Mouse (Mus musculus) forebrain, embryonic 12.5 days (tissue): ENCODE data around the gene Hrc. TPM values are rescaled to one million over a fixed set of nuclear protein-coding genes. Genes with fewer than 3 reads are reported as not detected.
A peak's percentile ranks its signal among the peaks of the same experiment; 100 is the strongest.
"Not testable (repeated sequence)": the region's sequence is repeated elsewhere in the genome, so short reads cannot be mapped to it uniquely, and the experiment has no call there.

Experiments used
- ATAC-seq: fragments of 200-750 bp; cut with Nextera tagmentation; 2 replicates; pipeline ENCODE4 v1.8.0; 2017; ENCODE audit warnings: moderate TSS enrichment; ENCODE audit not compliant: low FRiP score
- H3K27ac ChIP-seq: fragments of 300-500 bp; sonication (generic); 2 replicates; pipeline ENCODE4 v1.5.1; 2016; ENCODE audit warnings: mild to moderate bottlenecking
- H3K27me3 ChIP-seq: fragments of 300-500 bp; sonication (generic); 2 replicates; pipeline ENCODE4 v1.6.1; 2016; ENCODE audit warnings: mild to moderate bottlenecking
- H3K36me3 ChIP-seq: fragments of 300-500 bp; sonication (generic); replicated peaks from 2 replicates; pipeline ENCODE4 v1.6.1; 2016; ENCODE audit warnings: mild to moderate bottlenecking
- H3K4me1 ChIP-seq: fragments of 300-500 bp; sonication (generic); 2 replicates; pipeline ENCODE4 v1.6.1; 2016
- H3K4me2 ChIP-seq: fragments of 300-500 bp; sonication (generic); 2 replicates; pipeline ENCODE4 v1.6.1; 2016; ENCODE audit warnings: mild to moderate bottlenecking, moderate library complexity
- H3K4me3 ChIP-seq: fragments of 300-500 bp; sonication (generic); replicated peaks from 2 replicates; pipeline ENCODE4 v1.5.1; 2016; ENCODE audit warnings: mild to moderate bottlenecking
- H3K9ac ChIP-seq: fragments of 300-500 bp; sonication (generic); 2 replicates; pipeline ENCODE4 v1.6.1; 2016; ENCODE audit warnings: mild to moderate bottlenecking
- H3K9me3 ChIP-seq: fragments of 300-500 bp; sonication (generic); 2 replicates; pipeline ENCODE4 v1.6.1; 2016
- WGBS: fragments of 180-500 bp; shearing (Covaris S2); methylation state at CpG from one replicate; pipeline ENCODE4 v1.1.7; 2016; 5-methylcytosine and 5-hydroxymethylcytosine counted together
- polyA plus RNA-seq: library from polyadenylated mRNA; unstranded; fragments of >200 nt; fragmentation: Nextera tagmentation; extraction: Ambion mirVana; gene quantifications from 2 replicates; pipeline ENCODE4 v1.2.1, GENCODE M21; 2016

Gene Hrc
- polyA plus RNA-seq, 1 experiment from 2014 or later, result 0.20 TPM

DNA sequence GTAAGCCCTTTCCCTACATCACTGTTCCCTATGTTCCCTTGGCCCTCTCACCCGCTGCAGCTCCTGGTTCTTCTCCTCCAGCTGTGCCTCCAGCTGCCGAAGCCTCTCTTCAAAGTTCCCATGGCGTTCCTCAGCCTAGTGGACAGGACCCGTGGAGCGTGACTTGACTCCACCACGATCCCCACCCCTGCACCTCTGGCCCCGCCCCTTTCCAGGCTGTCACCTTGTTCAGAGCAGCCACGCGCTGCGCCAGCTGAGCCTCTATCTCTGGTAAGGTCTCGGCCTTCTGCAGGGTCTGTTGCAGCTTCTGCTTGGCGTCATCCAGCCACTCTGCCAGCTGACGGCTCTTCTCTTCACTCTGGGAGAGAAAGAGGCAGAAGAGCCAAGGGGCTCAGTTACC, 21.0 kb downstream of the Hrc start:
- no peak overlapping the region for H3K27ac ChIP-seq
- no peaks in the 10 kb centered on the region for H3K4me1 ChIP-seq
- H3K4me3 ChIP-seq, result no peak overlapping the region
- 68% methylated on average over 13 of the region's 13 CpGs for WGBS
- H3K9me3 ChIP-seq, result no peaks in the 10 kb centered on the region
- peaks cover 63% of the 10 kb centered on the region for H3K36me3 ChIP-seq
- no peak for ATAC-seq
- no peak overlapping the region for H3K9ac ChIP-seq
- H3K27me3 ChIP-seq, result peaks cover 13% of the 10 kb centered on the region; the same call in 1 of the 2 replicates
- H3K4me2 ChIP-seq, result no peak overlapping the region

DNA sequence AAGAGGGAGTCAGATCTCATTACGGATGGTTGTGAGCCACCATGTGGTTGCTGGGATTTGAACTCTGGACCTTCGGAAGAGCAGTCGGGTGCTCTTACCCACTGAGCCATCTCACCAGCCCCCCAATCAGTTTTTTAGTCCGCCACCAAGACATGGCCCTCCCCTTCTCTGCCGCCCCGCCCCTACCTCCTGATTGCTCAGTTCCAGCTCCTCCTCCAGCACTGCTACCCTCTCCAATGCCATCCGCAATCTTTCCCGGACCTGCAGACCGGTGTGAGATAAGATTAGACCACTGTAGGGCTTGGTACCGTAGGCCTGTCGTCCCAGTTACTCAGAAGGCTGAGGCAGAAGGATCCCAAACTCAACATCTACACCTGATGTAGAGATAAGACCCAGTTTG, 24.0 kb downstream of the Hrc start:
- ATAC-seq, H3K27ac ChIP-seq, H3K9me3 ChIP-seq, H3K4me3 ChIP-seq, H3K9ac ChIP-seq, H3K4me2 ChIP-seq: not testable (repeated sequence)
- Histone ChIP-seq H3K4me1 (peaks cover 14% of the 10 kb centered on the region), H3K36me3 (peaks cover 40% of the 10 kb centered on the region), H3K27me3 (peaks cover 39% of the 10 kb centered on the region)
- WGBS, result 68% methylated on average over 6 of the region's 11 CpGs

DNA sequence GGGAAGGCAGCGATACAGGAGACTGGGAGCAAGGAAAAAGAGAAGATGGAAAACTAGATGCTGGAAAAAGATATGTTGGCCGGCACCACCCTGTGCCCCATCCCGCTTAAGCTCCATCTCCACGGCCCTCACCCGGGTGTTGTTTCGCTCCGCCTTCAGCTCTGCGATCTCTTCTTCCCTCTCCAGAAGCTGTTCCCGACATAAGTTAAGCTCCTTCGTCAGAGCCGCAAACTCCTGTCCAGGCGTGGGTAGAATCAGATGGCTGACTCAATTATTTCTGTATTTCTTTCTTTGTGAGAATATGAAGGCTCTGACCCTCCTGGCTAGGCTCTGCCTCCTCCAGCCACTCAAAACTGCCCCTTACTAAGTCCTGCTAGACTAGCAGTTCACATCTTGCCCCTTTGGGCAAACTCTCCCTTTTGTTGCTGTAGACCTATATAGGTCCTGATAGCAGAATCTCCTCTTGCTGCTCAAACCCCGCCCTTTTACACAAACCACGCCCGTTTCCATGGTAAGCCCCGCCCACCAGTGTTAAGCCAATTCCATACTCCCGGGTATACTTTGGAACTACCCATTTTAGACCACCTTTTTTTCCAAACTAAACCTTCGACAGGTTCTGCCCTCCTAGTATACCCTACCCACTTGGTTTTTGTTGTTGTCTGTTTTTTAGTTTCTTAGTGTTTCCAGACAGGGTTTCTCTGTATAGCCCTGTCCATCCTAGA, 25.5 kb downstream of the Hrc start:
- 53% methylated on average over 18 of the region's 18 CpGs for WGBS
- H3K27me3 ChIP-seq, result peaks cover 48% of the 10 kb centered on the region
- peak overlapping the region; percentile 51; the same call in 1 of the 2 replicates for H3K4me3 ChIP-seq
- ATAC-seq, result peak; percentile 5; the same call in 1 of the 2 replicates
- no peaks in the 10 kb centered on the region for H3K9me3 ChIP-seq
- peaks cover 20% of the 10 kb centered on the region for H3K4me1 ChIP-seq
- H3K9ac ChIP-seq, result no peak overlapping the region
- H3K27ac ChIP-seq, result no peak overlapping the region
- peaks cover 26% of the 10 kb centered on the region for H3K36me3 ChIP-seq
- 0 out of 2 replicates have a peak overlapping the region, but pooled peaks have one; percentile 89 for H3K4me2 ChIP-seq

DNA sequence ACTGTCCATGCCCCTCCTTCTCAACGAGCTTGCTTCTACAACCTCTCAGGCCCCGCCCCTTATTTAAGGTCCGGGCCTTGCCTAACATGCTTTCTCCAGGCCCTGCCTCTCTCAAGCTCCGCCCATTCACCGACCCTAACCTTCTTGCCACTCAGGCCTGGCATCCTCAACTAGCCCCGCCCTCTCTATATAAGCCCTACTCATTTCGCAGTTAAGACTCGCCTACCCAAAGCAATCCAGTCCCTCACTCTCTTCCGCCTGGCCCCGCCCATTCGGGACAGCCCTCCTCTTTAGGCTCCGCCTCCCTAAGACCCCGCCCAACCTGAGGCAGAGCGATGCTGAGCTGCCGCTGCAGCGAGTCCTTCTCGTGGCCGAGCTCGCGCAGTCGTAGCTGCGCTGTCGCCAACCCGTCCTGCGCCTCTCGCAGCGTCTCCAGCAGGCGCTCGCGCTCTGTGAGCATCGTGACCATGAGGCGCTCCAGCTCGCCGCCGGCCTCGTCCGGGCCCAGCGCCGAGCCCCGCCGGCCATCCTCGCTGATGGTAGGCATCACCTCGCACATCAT, 26.2 kb downstream of the Hrc start:
- under 1% methylated on average over 43 of the region's 43 CpGs for WGBS
- Histone ChIP-seq H3K27ac (peak overlapping the region; percentile 56), H3K36me3 (peaks cover 18% of the 10 kb centered on the region), H3K4me2 (peak overlapping the region; percentile 89), H3K4me3 (peak overlapping the region; percentile 51), H3K4me1 (peaks cover 27% of the 10 kb centered on the region), H3K9me3 (no peaks in the 10 kb centered on the region), H3K9ac (peak overlapping the region; percentile 76), H3K27me3 (peaks cover 52% of the 10 kb centered on the region)
- peak; percentile 90 for ATAC-seq

DNA sequence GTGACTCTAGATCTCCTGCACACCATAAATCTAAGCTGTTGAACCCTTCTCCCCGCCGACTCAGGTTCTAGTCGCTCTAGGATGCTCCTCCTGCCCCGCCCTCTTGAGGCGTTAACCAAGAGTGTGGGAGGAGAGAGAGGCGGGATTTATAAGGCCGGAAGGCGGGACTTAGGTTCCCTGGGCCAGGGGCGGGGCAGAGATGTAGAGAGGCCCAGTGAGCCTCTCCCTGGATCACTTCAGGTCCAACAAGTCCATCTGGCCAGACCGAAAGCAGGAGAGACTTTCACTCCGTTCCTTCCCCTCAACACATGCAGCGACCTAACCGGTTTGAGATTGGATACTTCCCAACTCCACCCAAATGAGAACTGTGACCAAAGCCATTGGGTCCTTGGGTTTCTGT, 27.7 kb downstream of the Hrc start:
- Histone ChIP-seq H3K36me3 (peaks cover 11% of the 10 kb centered on the region), H3K4me3 (0 out of 2 replicates have a peak overlapping the region, but pooled peaks have one; percentile 4), H3K27ac (no peak overlapping the region), H3K9me3 (no peaks in the 10 kb centered on the region), H3K9ac (no peak overlapping the region), H3K27me3 (peaks cover 52% of the 10 kb centered on the region), H3K4me2 (0 out of 2 replicates have a peak overlapping the region, but pooled peaks have one; percentile 89), H3K4me1 (peaks cover 30% of the 10 kb centered on the region)
- no peak for ATAC-seq
- WGBS, result 4% methylated on average over 13 of the region's 13 CpGs

DNA sequence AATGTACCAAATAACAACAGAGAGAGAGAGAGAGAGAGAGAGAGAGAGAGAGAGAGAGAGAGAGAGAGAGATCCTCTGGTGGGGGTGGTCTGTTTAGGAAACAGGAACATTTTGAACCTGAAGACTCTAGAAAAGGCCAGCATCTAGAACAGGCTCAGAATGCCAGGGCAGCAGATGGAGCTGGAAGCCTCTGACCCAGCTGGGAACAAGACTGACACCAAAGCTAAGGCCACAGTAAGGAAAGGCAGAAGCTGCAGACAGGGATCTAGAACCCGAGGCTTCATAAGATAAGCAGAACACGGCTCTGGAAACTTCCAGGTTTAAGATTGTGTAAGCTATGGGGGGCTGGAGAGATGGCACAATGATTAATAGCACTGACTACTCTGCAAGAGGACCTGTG, 28.9 kb downstream of the Hrc start:
- peaks cover 4% of the 10 kb centered on the region; the same call in 1 of the 2 replicates for H3K36me3 ChIP-seq
- H3K4me2 ChIP-seq, result no peak overlapping the region
- no peak overlapping the region for H3K4me3 ChIP-seq
- ATAC-seq, result no peak
- H3K9me3 ChIP-seq, result no peaks in the 10 kb centered on the region
- H3K27ac ChIP-seq, result no peak overlapping the region
- H3K9ac ChIP-seq, result no peak overlapping the region
- 93% methylated on average over 2 of the region's 2 CpGs for WGBS
- peaks cover 37% of the 10 kb centered on the region for H3K4me1 ChIP-seq
- peaks cover 62% of the 10 kb centered on the region for H3K27me3 ChIP-seq

DNA sequence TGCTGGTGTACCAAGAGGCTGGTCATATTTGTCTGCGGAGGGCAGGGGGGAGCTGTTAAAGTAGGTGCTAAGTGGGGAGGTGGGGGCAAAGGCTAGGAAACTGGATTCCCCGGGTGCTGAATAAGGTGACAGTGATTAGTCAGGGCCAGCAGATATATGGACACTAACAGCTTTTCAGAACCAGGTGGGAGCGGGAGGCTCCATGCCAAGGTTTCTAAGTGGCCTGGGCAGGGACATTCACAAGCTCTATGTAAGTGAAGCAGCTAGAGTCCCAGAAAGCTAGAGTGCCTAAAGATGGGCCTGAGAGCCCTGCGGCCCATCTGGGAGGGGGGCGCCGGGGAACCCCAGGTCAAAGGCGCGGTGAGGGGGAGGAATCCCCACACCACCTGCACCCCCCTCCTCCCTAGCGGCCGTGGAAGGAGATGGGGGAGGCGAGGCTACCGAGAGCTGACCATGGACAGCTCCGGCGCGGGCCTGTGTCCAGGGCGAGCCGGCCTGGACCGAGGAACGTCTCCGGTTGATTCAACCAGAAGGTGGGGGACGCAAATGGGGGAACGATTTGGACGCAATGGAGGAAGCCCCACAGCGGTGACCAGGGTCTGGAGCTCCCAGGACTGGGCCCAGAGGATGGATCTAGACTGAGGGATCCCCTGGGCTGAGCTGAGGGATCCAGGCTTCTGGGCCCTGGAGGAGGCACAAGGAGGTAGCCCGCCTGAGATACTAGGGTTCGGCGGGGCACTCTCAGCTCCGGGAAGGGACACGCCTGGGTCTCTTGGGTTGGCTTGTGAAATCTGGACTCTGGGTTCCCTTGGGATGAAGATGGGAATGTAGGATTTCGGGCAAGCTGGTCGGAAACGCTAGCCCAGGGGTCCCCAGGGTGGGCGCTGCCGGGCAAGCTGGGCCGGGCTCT, 30.9 kb downstream of the Hrc start:
- no peaks in the 10 kb centered on the region for H3K9me3 ChIP-seq
- peak overlapping the region; percentile 78 for H3K4me3 ChIP-seq
- H3K27me3 ChIP-seq, result peaks cover 66% of the 10 kb centered on the region
- peak overlapping the region; percentile 71 for H3K27ac ChIP-seq
- WGBS, result 3% methylated on average over 33 of the region's 35 CpGs
- peak overlapping the region; percentile 83 for H3K9ac ChIP-seq
- H3K4me2 ChIP-seq, result peak overlapping the region; percentile 91
- ATAC-seq, result no peak
- H3K4me1 ChIP-seq, result peaks cover 52% of the 10 kb centered on the region
- H3K36me3 ChIP-seq, result no peaks in the 10 kb centered on the region

DNA sequence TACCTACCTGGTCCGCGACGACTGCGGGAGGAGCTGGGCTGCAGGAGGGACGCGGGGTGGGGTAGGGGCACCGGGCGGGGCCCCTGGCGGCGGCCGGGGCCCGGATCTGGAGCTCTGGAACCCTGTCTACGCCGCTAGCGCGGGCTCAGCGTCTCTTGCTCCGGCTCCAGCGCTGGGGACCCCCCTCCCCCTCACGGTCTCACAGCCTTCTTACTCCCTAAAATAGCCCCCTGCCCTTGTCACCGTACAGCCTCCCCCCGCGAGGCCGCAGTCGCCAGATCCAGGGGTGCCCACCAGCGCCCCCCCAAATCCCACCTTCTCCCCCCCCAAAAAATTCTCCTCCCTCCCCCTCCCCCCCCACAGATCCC, 31.5 kb downstream of the Hrc start, which contains the start of gene Ppfia3:
Gene Ppfia3, minus strand, starts transcription at position 368 of the 368 bp plus-strand sequence.
- Histone ChIP-seq H3K4me1 (peaks cover 57% of the 10 kb centered on the region), H3K9ac (peak within 1 kb of the TSS; percentile 83), H3K4me2 (peak within 1 kb of the TSS; percentile 91), H3K27me3 (peaks cover 62% of the 10 kb centered on the region), H3K9me3 (no peaks in the 10 kb centered on the region), H3K36me3 (no peaks in the 10 kb centered on the region; the same call in 1 of the 2 replicates), H3K4me3 (peak within 1 kb of the TSS; percentile 78), H3K27ac (peak within 1 kb of the TSS; percentile 76)
- peak; percentile 51 for ATAC-seq
- under 1% methylated on average over 21 of the region's 26 CpGs for WGBS

DNA sequence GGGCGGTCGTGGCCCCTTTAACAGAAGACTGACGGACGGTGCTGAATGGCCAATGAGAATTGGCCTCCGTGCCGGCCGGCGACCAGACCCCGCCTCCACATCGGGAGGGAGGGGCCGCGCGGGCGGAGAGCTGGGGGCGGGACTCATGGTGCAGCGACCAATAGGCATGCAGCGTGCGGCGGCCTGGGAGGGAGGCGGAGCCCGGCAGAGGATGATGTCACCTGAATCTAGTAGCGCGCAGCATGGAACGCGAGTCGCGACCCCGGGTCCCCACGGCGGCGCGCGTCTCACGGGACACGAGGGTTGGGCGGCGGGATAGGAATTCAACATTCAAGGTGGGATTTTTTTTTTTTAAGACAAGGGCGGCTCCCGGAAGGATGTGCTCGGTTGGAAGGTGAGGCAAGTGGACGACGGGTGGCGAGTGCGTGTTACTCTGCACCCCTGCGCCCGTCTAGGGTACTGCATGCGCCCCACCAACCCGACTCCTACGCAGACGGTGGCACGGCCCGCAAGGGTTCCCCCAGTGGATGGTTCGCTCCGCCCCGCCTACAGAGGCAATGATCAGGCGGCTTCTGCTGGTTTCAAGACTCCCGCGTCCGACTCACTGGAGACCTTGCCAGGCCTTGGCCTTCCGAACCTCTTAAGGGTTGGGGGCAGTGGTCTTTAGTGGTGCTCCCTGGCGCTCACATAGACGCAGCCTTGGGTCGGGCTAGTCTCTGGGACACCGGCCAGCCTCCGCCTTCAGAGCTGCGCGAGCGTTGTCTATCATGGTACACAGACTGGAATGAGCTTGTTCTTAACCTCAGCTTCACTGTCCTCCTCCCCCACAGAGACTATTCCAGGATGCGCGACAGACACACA, 32.2 kb downstream of the Hrc start:
- Histone ChIP-seq H3K9me3 (no peaks in the 10 kb centered on the region), H3K27ac (peak overlapping the region; percentile 76), H3K4me1 (peaks cover 52% of the 10 kb centered on the region), H3K36me3 (peaks cover 4% of the 10 kb centered on the region), H3K9ac (peak overlapping the region; percentile 83), H3K4me3 (peak overlapping the region; percentile 78), H3K4me2 (peak overlapping the region; percentile 91), H3K27me3 (peaks cover 58% of the 10 kb centered on the region)
- under 1% methylated on average over 70 of the region's 70 CpGs for WGBS
- ATAC-seq, result peak; percentile 89

DNA sequence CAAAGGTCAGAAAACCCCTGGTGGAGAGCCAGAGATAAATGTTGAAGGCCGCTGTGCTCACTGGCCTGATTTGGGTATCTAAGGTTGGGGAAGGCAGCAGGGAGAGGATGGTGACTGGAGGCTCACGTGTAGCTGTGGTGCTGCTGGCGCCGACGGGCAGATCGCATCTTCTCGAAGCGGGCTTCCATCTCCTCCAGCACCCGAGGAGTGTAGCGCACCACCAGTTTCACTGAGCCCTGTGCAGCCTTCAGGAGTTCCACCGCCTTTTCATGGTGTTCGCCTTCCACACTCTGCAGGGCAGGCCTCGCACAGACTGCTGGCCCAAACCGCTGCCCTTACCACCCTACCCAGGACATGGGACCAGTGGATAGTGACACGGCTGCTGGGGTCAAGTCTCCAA, 33.1 kb downstream of the Hrc start:
- Histone ChIP-seq H3K36me3 (peaks cover 12% of the 10 kb centered on the region), H3K27me3 (peaks cover 48% of the 10 kb centered on the region), H3K9ac (peak overlapping the region; percentile 83; the same call in 1 of the 2 replicates), H3K4me3 (peak overlapping the region; percentile 78), H3K27ac (no peak overlapping the region), H3K4me2 (peak overlapping the region; percentile 91), H3K9me3 (no peaks in the 10 kb centered on the region), H3K4me1 (peaks cover 45% of the 10 kb centered on the region)
- WGBS, result 80% methylated on average over 15 of the region's 15 CpGs
- ATAC-seq, result no peak

DNA sequence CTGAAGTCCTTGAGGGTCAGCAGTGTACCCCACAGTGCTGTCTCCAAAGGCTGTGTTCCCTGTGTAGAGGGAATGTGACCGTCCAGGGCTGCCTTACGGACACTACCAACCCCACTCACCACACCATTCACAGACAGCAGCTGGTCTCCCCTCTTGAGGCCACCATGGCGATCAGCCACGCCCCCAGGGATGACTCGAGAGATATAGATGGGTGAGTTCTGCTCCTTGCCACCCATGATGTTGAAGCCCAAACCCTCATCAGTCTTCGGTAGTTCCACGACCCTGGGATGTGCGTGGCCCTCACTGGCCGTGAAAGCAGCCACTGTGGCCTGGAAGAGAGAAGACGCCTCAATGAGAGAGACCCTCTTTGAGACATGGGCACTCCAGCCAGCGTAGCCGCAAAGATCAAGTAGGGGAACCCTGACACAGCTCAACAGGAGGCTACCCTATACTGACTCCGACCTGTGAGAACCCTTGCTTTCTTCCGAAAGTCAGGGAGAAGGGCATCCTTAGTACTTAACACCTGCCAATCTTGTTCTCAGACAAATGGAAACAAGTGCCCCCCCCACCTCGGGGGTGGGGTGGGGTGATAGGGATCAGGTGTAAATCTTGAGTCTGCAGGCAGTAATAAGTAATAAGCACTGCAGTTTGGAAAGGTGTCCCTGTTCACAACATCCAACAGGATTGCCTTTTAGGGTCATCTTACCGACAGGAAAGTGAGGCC, 34.1 kb downstream of the Hrc start:
- Histone ChIP-seq H3K4me2 (peak overlapping the region; percentile 75), H3K27me3 (peaks cover 38% of the 10 kb centered on the region), H3K36me3 (peaks cover 21% of the 10 kb centered on the region), H3K27ac (no peak overlapping the region), H3K9me3 (no peaks in the 10 kb centered on the region), H3K4me3 (no peak overlapping the region), H3K4me1 (peaks cover 45% of the 10 kb centered on the region), H3K9ac (no peak overlapping the region)
- no peak for ATAC-seq
- 78% methylated on average over 16 of the region's 16 CpGs for WGBS
